Mouse (Mus musculus) ES-E14 (cell line): ENCODE data around the gene Hspb8. TPM values are rescaled to one million over a fixed set of nuclear protein-coding genes. Genes with fewer than 3 reads are reported as not detected.

Experiments
- DNase-seq: peaks from one replicate; pipeline ENCODE4 v3.0.0-alpha.2; 2013; ENCODE audit warnings: low read depth, low spot score
- H3K27ac ChIP-seq: 2 replicates; pipeline ENCODE4 v1.5.1; 2012; ENCODE audit warnings: low read depth, mild to moderate bottlenecking, low read length, moderate library complexity, mixed read lengths; ENCODE audit not compliant: poor library complexity, insufficient read depth, severe bottlenecking
- H3K36me3 ChIP-seq: 2 replicates; pipeline ENCODE4 v1.6.1; 2012; ENCODE audit warnings: mild to moderate bottlenecking, low read length, moderate library complexity, mixed read lengths; ENCODE audit not compliant: control insufficient read depth, poor library complexity, insufficient read depth, severe bottlenecking
- H3K4me1 ChIP-seq, 2 experiments: fragments of 150-350 bp in 1 of 2; sonication (generic) in 1 of 2; 2 replicates each; pipeline ENCODE4 v1.6.1; 2012; ENCODE audit warnings: low read length in 2 of 2, mild to moderate bottlenecking in 1 of 2, mixed read lengths in 1 of 2; ENCODE audit not compliant: control insufficient read depth in 2 of 2, insufficient read depth in 2 of 2, poor library complexity in 1 of 2
- H3K4me3 ChIP-seq, 2 experiments: fragments of 150-350 bp in 1 of 2; sonication (generic) in 1 of 2; 2 replicates each; pipeline ENCODE4 v1.5.1; 2012; ENCODE audit warnings: low read length in 2 of 2, low read depth in 1 of 2, mild to moderate bottlenecking in 1 of 2, mixed read lengths in 1 of 2; ENCODE audit not compliant: insufficient read depth in 1 of 2, poor library complexity in 1 of 2, severe bottlenecking in 1 of 2
- H3K9ac ChIP-seq: 2 replicates; pipeline ENCODE4 v1.6.1; 2012; ENCODE audit warnings: low read depth, mild to moderate bottlenecking, low read length, mixed read lengths; ENCODE audit not compliant: poor library complexity, insufficient read depth, severe bottlenecking
- H3K9me3 ChIP-seq: fragments of 150-350 bp; sonication (generic); 2 replicates; pipeline ENCODE4 v1.6.1; 2012; ENCODE audit warnings: low read depth, mild to moderate bottlenecking, low read length; ENCODE audit not compliant: control insufficient read depth, insufficient read depth
- CHD2 ChIP-seq: IDR thresholded peaks from 2 replicates; pipeline ENCODE4 v1.6.1; 2014; ENCODE audit warnings: mild to moderate bottlenecking, low read depth, low read length, inconsistent platforms
- HCFC1 ChIP-seq: IDR thresholded peaks from 2 replicates; pipeline ENCODE4 v1.6.1; 2012; ENCODE audit warnings: low read length, inconsistent platforms, borderline replicate concordance; ENCODE audit not compliant: insufficient read depth
- MAFK ChIP-seq: IDR thresholded peaks from 2 replicates; pipeline ENCODE4 v1.6.1; 2014; ENCODE audit warnings: mild to moderate bottlenecking, low read depth, low read length, inconsistent platforms; ENCODE audit not compliant: insufficient read depth
- ZC3H11A ChIP-seq: IDR thresholded peaks from 2 replicates; pipeline ENCODE4 v1.6.1; 2012; ENCODE audit warnings: low read depth, mild to moderate bottlenecking, inconsistent platforms, low read length, borderline replicate concordance
- ZNF384 ChIP-seq: IDR thresholded peaks from 2 replicates; pipeline ENCODE4 v1.6.1; 2012; ENCODE audit warnings: low read depth, low read length, inconsistent platforms
- in situ Hi-C, 2 experiments: fragments of 600-800 bp; cut with MboI; formaldehyde crosslinking; loops; one replicate each; pipeline ENCODE4 v1.15.1; 2025; ENCODE audit warnings: low sequenced_read_pairs in 2 of 2, inconsistent platforms in 1 of 2; ENCODE audit not compliant: unreplicated experiment in 2 of 2
- total RNA-seq: library from RNA; depleted of rRNA; stranded (reverse); fragments of 300-350 nt; gene quantifications from 2 replicates; pipeline ENCODE4 v1.2.3, GENCODE M21; 2012

Hspb8 gene
- total RNA-seq, 1 experiment = 29.1 TPM

DNA sequence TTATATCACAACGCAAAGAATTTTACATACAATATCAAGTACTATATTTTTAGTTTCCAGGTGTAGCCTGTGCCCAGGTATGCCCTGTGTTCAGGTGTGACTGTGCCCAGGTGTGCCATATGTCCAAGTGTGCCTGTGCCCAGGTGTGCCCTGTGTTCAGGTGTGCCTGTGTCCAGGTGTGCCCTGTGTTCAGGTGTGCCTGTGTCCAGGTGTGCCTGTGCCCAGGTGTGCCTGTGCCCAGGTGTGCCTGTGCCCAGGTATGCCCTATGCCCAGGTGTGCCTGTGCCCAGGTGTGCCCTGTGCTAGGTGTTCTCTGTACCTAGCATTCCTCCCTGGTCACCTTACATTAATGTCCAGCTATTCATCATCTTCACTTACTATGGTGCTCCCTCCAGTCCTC is 16.7 kb downstream of the Hspb8 start:
- no peak overlapping the region for H3K9ac ChIP-seq

DNA sequence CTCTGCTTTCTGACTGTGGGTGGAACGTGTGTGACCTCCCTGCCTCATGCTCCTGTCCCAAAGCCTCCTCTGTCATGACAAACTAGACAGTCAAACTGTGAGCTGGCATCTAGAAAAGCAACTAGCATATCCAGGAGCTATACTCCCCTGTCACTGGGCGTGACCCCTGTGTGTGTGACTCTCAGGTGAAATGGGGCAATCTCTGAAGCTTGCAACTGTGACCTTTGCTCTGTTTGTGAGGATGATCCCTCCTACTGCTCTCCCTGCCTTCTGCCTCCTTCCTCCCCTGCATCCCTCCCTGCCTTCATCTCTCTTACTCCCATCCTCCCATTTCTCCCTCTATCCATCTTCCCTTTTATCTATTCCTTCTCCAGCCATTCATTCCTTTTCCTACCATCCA is 18.6 kb downstream of the Hspb8 start:
- no peak overlapping the region for H3K9ac ChIP-seq
- no peak overlapping the region for H3K4me3 ChIP-seq
- no peaks in the 10 kb centered on the region for H3K36me3 ChIP-seq
- H3K27ac ChIP-seq = no peak overlapping the region
- TF ChIP-seq ZNF384 (no peak), HCFC1 (no peak), CHD2 (no peak), ZC3H11A (no peak), MAFK (no peak)
- in situ Hi-C loops = no loop called here
- H3K9me3 ChIP-seq = no peaks in the 10 kb centered on the region
- peaks cover 15 to 21% of the 10 kb centered on the region in 2 experiments for H3K4me1 ChIP-seq
- DNase-seq = no peak

More for the DNA sequence above, 16.7 kb downstream of the Hspb8 start:
- Histone ChIP-seq H3K4me3 (no peak overlapping the region), H3K9me3 (no peaks in the 10 kb centered on the region), H3K4me1 (peaks cover 22 to 23% of the 10 kb centered on the region in 2 experiments), H3K27ac (no peak overlapping the region), H3K36me3 (no peaks in the 10 kb centered on the region)
- DNase-seq = no peak
- no peak for TF ChIP-seq HCFC1
- TF ChIP-seq ZNF384 = no peak
- no peak for TF ChIP-seq MAFK
- no peak for TF ChIP-seq ZC3H11A
- TF ChIP-seq CHD2 = no peak
- in situ Hi-C loops = no loop called here

DNA sequence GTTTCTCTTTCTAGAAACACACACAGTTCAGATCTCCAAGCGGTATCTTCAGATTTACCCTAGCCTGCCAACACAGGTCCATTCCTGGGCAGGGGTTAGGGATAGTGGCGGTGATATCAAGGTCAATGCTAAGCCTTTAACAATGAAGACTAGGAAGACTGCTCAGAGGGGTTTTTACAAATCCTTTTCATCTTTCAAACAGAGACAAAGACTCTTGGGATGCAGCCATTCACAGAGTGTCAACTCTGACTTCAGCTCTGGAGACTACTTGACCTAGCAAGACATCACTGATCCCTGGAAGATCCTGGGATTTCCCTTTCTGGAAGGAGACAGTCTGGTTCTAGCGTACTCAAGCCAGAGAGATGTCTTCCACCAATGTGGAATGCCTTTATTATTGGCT is 21.9 kb downstream of the Hspb8 start:
- H3K36me3 ChIP-seq = no peaks in the 10 kb centered on the region
- TF ChIP-seq HCFC1 (no peak), ZC3H11A (no peak)
- no peak for DNase-seq
- no peaks in the 10 kb centered on the region for H3K9me3 ChIP-seq
- H3K27ac ChIP-seq = no peak overlapping the region
- H3K4me3 ChIP-seq = no peak overlapping the region
- no peak overlapping the region for H3K9ac ChIP-seq
- peaks cover 7 to 20% of the 10 kb centered on the region in 2 experiments for H3K4me1 ChIP-seq
- in situ Hi-C loops = no loop called here

DNA sequence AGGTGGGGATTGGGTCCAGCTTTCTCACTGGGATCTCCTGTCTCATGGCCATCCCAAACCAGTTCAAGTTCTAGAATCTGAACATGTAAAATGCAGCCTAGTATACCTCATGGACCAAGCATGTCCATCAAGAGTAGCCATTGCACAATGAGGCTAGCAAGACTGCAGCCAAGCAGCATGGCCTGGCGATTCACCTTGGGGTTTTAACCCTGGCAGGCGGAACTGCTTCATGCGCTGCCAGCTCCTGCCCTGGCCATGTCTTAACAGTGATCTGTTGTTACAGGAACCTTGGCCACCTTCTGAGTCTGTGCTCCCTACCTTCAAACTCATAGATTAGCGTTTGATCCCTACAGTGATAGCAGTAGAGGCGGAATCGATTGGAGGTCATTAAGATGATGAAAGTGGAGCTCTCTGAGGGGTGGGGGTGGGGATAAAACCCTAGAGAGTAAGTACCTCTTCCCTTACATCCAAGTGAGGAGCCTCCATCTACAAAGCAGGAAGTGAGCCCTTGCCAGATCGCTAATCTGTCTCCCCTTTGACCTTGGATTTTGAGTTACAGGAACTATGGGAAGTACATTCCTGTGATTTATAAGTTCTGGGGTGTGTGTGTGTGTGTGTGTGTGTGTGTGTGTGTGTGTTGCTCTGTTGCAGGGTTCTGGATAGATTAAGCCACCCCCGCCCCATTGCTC is 22.5 kb downstream of the Hspb8 start:
- in situ Hi-C loops = no loop called here
- H3K27ac ChIP-seq = no peak overlapping the region; the same call in 1 of the 2 replicates
- peaks cover 10 to 22% of the 10 kb centered on the region in 2 experiments for H3K4me1 ChIP-seq
- H3K9ac ChIP-seq = peak overlapping the region; percentile 24; the same call in 1 of the 2 replicates
- H3K36me3 ChIP-seq = no peaks in the 10 kb centered on the region
- DNase-seq = no peak
- no peak overlapping the region for H3K4me3 ChIP-seq
- no peaks in the 10 kb centered on the region for H3K9me3 ChIP-seq
- TF ChIP-seq ZC3H11A (no peak), HCFC1 (no peak), ZNF384 (no peak), CHD2 (no peak), MAFK (no peak)

DNA sequence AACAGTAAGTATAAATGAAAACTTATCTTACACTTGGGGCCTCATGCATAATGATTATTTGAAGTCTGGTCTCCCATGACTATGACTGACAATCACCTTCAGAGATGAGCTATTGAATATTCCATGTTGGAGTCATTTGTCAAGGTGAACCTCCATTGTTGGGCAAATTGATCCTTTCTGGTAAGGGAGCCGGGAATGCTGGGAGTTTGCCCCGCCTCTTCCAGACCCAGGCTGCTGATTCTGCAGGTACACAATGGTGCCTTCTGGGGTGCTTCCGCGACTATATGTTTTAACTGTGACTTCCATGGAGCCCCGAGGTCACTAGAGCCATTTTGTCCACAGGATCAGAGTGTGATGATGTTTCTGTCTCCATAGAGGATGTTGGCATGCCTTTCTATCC is 26.6 kb downstream of the Hspb8 start:
- Histone ChIP-seq H3K4me3 (0 out of 4 replicates have a peak overlapping the region, but pooled peaks of 1 of the 2 experiments have one; percentile 1), H3K36me3 (no peaks in the 10 kb centered on the region), H3K9ac (no peak overlapping the region), H3K9me3 (no peaks in the 10 kb centered on the region), H3K27ac (no peak overlapping the region), H3K4me1 (peaks cover 10 to 15% of the 10 kb centered on the region in 2 experiments)
- in situ Hi-C loops = no loop called here
- no peak for DNase-seq
- TF ChIP-seq ZNF384 (no peak), HCFC1 (no peak), MAFK (no peak), CHD2 (no peak), ZC3H11A (no peak)
